Mouse (Mus musculus): ENCODE measurements around the gene Cyp20a1. TPM values are rescaled to one million over a fixed set of nuclear protein-coding genes. Genes with fewer than 3 reads are reported as not detected.

Cyp20a1 gene
- total RNA-seq, 2 experiments from 2014 or later, result 4.8 to 5.6 TPM

Other genes starting within 250 kb of the Cyp20a1 start
- 1 to 10 TPM; 5.1 to 5.9 TPM for gene Carf, start 245.1 kb upstream of the Cyp20a1 start, total RNA-seq (2021)
- 10 to 100 TPM; 12.5 to 13.6 TPM for gene Wdr12, start 244.7 kb upstream of the Cyp20a1 start, total RNA-seq (2021)
- 10 to 100 TPM; 23.7 to 24.0 TPM for gene Nbeal1, start 162.7 kb upstream of the Cyp20a1 start, total RNA-seq (2021)
- 10 to 100 TPM in 1 of 2 experiments, 1 to 10 TPM in 1; 5.4 to 13.0 TPM for gene Abi2, start 66.3 kb downstream of the Cyp20a1 start, total RNA-seq (2021)
- gene Raph1, start 223.8 kb downstream of the Cyp20a1 start, total RNA-seq (2021), result 10 to 100 TPM; 15.2 to 26.0 TPM

All from gastrocnemius, adult 18-20 months (tissue).